In the genomic region with DNA sequence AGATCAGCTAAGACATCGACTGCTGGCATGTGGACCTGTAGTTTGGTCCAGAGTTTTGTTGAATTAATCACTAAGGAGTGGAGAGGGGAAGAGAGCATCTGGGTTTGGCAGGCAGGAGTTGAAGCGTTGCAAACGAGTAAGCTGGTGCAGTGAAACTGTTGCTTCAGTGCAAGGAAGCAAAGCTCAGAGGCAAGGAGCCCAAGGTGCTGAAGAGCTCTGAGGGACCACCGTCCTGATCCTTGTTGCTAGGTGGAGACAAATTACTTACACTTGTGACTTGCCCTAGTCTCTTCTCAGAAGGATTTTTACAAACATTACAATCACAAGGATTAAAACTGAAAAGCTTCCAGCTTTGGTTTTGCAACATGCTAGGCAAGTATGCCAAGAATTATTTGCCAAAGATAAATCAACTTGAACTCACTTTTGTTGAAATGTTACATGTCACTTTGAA, we compare ENCODE assay signal across 13 mouse cellular contexts. TPM values are rescaled to one million over a fixed set of nuclear protein-coding genes. Genes with fewer than 3 reads are reported as not detected.
DNase-seq lines count a peak whose midpoint lies in the region; ATAC-seq and TF ChIP-seq lines count a peak whose summit lies in the region.
"Had no signal": no experiment of that assay in that cellular context is flagged by ENCODE, and none has a peak within 500 bp of the region (broad histone marks: within the 10 kb centered on the region; RNA-seq: fewer than 3 reads in every experiment).

No protein-coding gene starts in this region.

- H3K36me3 ChIP-seq in kidney, postnatal 0 days (ENCODE audit: insufficient read depth, low read length) = no peaks in the 10 kb centered on the region
- H3K36me3 ChIP-seq: heart, embryonic 15.5 days; intestine, embryonic 15.5 days; liver, embryonic 13.5 days; midbrain, embryonic 12.5 days had no signal

- no peaks in the 10 kb centered on the region for H3K27me3 ChIP-seq in kidney, postnatal 0 days (ENCODE audit: insufficient read depth, low read length)
- H3K27me3 ChIP-seq: heart, embryonic 15.5 days; intestine, embryonic 15.5 days; liver, embryonic 13.5 days; midbrain, embryonic 12.5 days had no signal

- peak; percentile 24 to 43 for DNase-seq in cerebellum, postnatal 10 days
- DNase-seq in cerebellum, postnatal 14 days = no peak
- DNase-seq in kidney, postnatal 0 days (ENCODE audit: low spot score) = peak; percentile 19
- DNase-seq in kidney, postnatal 25 days = no peak
- peak; percentile 57 for DNase-seq in fibroblast of lung, adult 2 months (ENCODE audit: low read depth)
- peak; percentile 68 for DNase-seq in lung, postnatal 36 days
- no peak for DNase-seq in thymus, postnatal 10 days (ENCODE audit: low spot score in 2 of 2)
- no peak for DNase-seq in retina, embryonic 14.5 days (ENCODE audit: low spot score)
- DNase-seq: B cell, adult 2 months; liver, embryonic 13.5 days had no signal

- no peaks in the 10 kb centered on the region for H3K9me3 ChIP-seq in kidney, postnatal 0 days (replicated peaks; ENCODE audit: low read length)
- H3K9me3 ChIP-seq: heart, embryonic 15.5 days; intestine, embryonic 15.5 days; liver, embryonic 13.5 days; midbrain, embryonic 12.5 days had no signal

- H3K4me1 ChIP-seq in kidney, postnatal 0 days (replicated peaks; ENCODE audit: insufficient read depth, low read length) = no peaks in the 10 kb centered on the region
- H3K4me1 ChIP-seq: heart, embryonic 15.5 days; intestine, embryonic 15.5 days; midbrain, embryonic 12.5 days had no signal

- no peak overlapping the region for H3K9ac ChIP-seq in kidney, postnatal 0 days (ENCODE audit: low read depth, low read length)
- H3K9ac ChIP-seq: heart, embryonic 15.5 days; intestine, embryonic 15.5 days; liver, embryonic 13.5 days; midbrain, embryonic 12.5 days had no signal

- TF ChIP-seq CTCF in kidney, postnatal 0 days (IDR thresholded peaks at IDR 0.05; ENCODE audit: low read depth) = no peak

- H3K4me2 ChIP-seq in kidney, postnatal 0 days (ENCODE audit: low read length) = no peak overlapping the region
- H3K4me2 ChIP-seq: heart, embryonic 15.5 days; intestine, embryonic 15.5 days; liver, embryonic 13.5 days; midbrain, embryonic 12.5 days had no signal

- WGBS in kidney, postnatal 0 days = 38% methylated on average over 4 of the region's 4 CpGs

- no peak overlapping the region for H3K4me3 ChIP-seq in kidney, postnatal 0 days (replicated peaks; ENCODE audit: low read depth, low read length)
- H3K4me3 ChIP-seq: heart, embryonic 15.5 days; intestine, embryonic 15.5 days; liver, embryonic 13.5 days; midbrain, embryonic 12.5 days had no signal

- ATAC-seq in kidney, postnatal 0 days (replicated peaks; ENCODE audit: low FRiP score, low read depth) = no peak

- no peak overlapping the region for H3K27ac ChIP-seq in kidney, postnatal 0 days
- H3K27ac ChIP-seq: heart, embryonic 15.5 days; intestine, embryonic 15.5 days; liver, embryonic 13.5 days; midbrain, embryonic 12.5 days had no signal

RNA-seq across cellular contexts. Expression of gene Rap2a, which starts 36.6 kb away (rescaled TPM):
- 15.4 and 16.5 TPM in 2 replicates for polyA plus RNA-seq in kidney, postnatal 0 days (2015; fragmentation: Nextera tagmentation; extraction: Ambion mirVana)

Comparison
In these comparisons a context has a peak if more than half of its experiments do, and no peak if none do; other contexts are left out.
1. DNase-seq: peak in cerebellum, postnatal 10 days (2 of 2), kidney, postnatal 0 days (single experiment), fibroblast of lung, adult 2 months (single experiment) and lung, postnatal 36 days (single experiment); none in cerebellum, postnatal 14 days (0 of 2), kidney, postnatal 25 days (0 of 2), thymus, postnatal 10 days (0 of 2) and retina, embryonic 14.5 days (single experiment).